Mouse (Mus musculus): Measurements from ENCODE around the gene Mcrip2.

Mcrip2 gene

GRCm38 (mm10) chr17:25834595-25835222 lies 33.9 kb downstream of the Mcrip2 start:
- no peak for DNase-seq (ENCODE audit: low spot score)

- DNase-seq (ENCODE audit: low spot score) = no peak
Measured at GRCm38 (mm10) chr17:25833961-25834594, 34.5 kb downstream of the Mcrip2 start.

GRCm38 (mm10) chr17:25833291-25833663 lies 35.3 kb downstream of the Mcrip2 start, which contains the start of gene Stub1:
Gene Stub1 (minus strand): TSS chr17:25833404.
- DNase-seq (ENCODE audit: low spot score) = no peak

- peak; percentile 97 for DNase-seq (ENCODE audit: low spot score)
Measured at GRCm38 (mm10) chr17:25832436-25833290, 35.9 kb downstream of the Mcrip2 start.

- DNase-seq (ENCODE audit: low spot score) = no peak
Measured at GRCm38 (mm10) chr17:25831451-25832281, 36.9 kb downstream of the Mcrip2 start.

GRCm38 (mm10) chr17:25830806-25831431 lies 37.6 kb downstream of the Mcrip2 start:
- DNase-seq (ENCODE audit: low spot score) = no peak

- no peak for DNase-seq (ENCODE audit: low spot score)
Measured at GRCm38 (mm10) chr17:25830200-25830753, 38.3 kb downstream of the Mcrip2 start.

GRCm38 (mm10) chr17:25829558-25830017 lies 39.0 kb downstream of the Mcrip2 start:
- no peak for DNase-seq (ENCODE audit: low spot score)

GRCm38 (mm10) chr17:25828712-25829557 lies 39.6 kb downstream of the Mcrip2 start, which contains the start of gene Jmjd8:
Gene Jmjd8 (plus strand): TSS chr17:25828867.
- peak; percentile 73 for DNase-seq (ENCODE audit: low spot score)

GRCm38 (mm10) chr17:25828223-25828594 lies 40.4 kb downstream of the Mcrip2 start:
- DNase-seq (ENCODE audit: low spot score) = no peak

GRCm38 (mm10) chr17:25827546-25828222 lies 40.9 kb downstream of the Mcrip2 start:
- no peak for DNase-seq (ENCODE audit: low spot score)

- no peak for DNase-seq (ENCODE audit: low spot score)
Measured at GRCm38 (mm10) chr17:25827011-25827410, 41.6 kb downstream of the Mcrip2 start.

- no peak for DNase-seq (ENCODE audit: low spot score)
Measured at GRCm38 (mm10) chr17:25825984-25826570, 42.5 kb downstream of the Mcrip2 start.

- no peak for DNase-seq (ENCODE audit: low spot score)
Measured at GRCm38 (mm10) chr17:25825311-25825710, 43.3 kb downstream of the Mcrip2 start.

GRCm38 (mm10) chr17:25824362-25825142 lies 44.0 kb downstream of the Mcrip2 start:
- no peak for DNase-seq (ENCODE audit: low spot score)

GRCm38 (mm10) chr17:25823452-25823851 lies 45.1 kb downstream of the Mcrip2 start, which contains the start of gene Wdr24:
Gene Wdr24 (plus strand): TSS chr17:25823627.
- peak; percentile 82 for DNase-seq (ENCODE audit: low spot score)

- no peak for DNase-seq (ENCODE audit: low spot score)
Measured at GRCm38 (mm10) chr17:25818851-25819780, 49.4 kb downstream of the Mcrip2 start.

All from T-cell, adult 2 months (primary cell).